Mouse (Mus musculus): ENCODE data around the gene Cnot9. TPM values are rescaled to one million over a fixed set of nuclear protein-coding genes. Genes with fewer than 3 reads are reported as not detected.

The Cnot9 gene
- polyA plus RNA-seq, 1 experiment from 2014 or later = 52.1 TPM

Other genes starting within 250 kb of the Cnot9 start
- gene Gpbar1, start 227.5 kb upstream of the Cnot9 start, polyA plus RNA-seq (2015; fragmentation: Nextera tagmentation; extraction: Ambion mirVana) = 2.6 and 2.7 TPM in 2 replicates
- gene Aamp, start 221.3 kb upstream of the Cnot9 start, polyA plus RNA-seq (2015; fragmentation: Nextera tagmentation; extraction: Ambion mirVana) = 246 and 256 TPM in 2 replicates
- 139 and 148 TPM in 2 replicates for gene Pnkd, start 221.1 kb upstream of the Cnot9 start, polyA plus RNA-seq (2015; fragmentation: Nextera tagmentation; extraction: Ambion mirVana)
- gene Tmbim1, start 200.4 kb upstream of the Cnot9 start, polyA plus RNA-seq (2015; fragmentation: Nextera tagmentation; extraction: Ambion mirVana) = 77.3 and 79.8 TPM in 2 replicates
- 0.24 and 0.50 TPM in 2 replicates for gene Catip, start 143.9 kb upstream of the Cnot9 start, polyA plus RNA-seq (2015; fragmentation: Nextera tagmentation; extraction: Ambion mirVana)
- gene Slc11a1, start 130.9 kb upstream of the Cnot9 start, polyA plus RNA-seq (2015; fragmentation: Nextera tagmentation; extraction: Ambion mirVana) = 8.0 and 8.9 TPM in 2 replicates
- gene Ctdsp1, start 114.5 kb upstream of the Cnot9 start, polyA plus RNA-seq (2015; fragmentation: Nextera tagmentation; extraction: Ambion mirVana) = 69.4 and 72.3 TPM in 2 replicates
- 207 and 244 TPM in 2 replicates for gene Vil1, start 96.7 kb upstream of the Cnot9 start, polyA plus RNA-seq (2015; fragmentation: Nextera tagmentation; extraction: Ambion mirVana)
- gene Plcd4, start 36.8 kb downstream of the Cnot9 start, polyA plus RNA-seq (2015; fragmentation: Nextera tagmentation; extraction: Ambion mirVana) = 0.10 and 0.29 TPM in 2 replicates
- 20.3 and 20.9 TPM in 2 replicates for gene Usp37, start 38.2 kb downstream of the Cnot9 start, polyA plus RNA-seq (2015; fragmentation: Nextera tagmentation; extraction: Ambion mirVana)
- 3.5 and 3.6 TPM in 2 replicates for gene Zfp142, start 82.2 kb downstream of the Cnot9 start, polyA plus RNA-seq (2015; fragmentation: Nextera tagmentation; extraction: Ambion mirVana)
- gene Bcs1l, start 82.2 kb downstream of the Cnot9 start, polyA plus RNA-seq (2015; fragmentation: Nextera tagmentation; extraction: Ambion mirVana) = 21.5 and 23.3 TPM in 2 replicates
- gene Rnf25, start 95.3 kb downstream of the Cnot9 start, polyA plus RNA-seq (2015; fragmentation: Nextera tagmentation; extraction: Ambion mirVana) = 26.3 and 28.2 TPM in 2 replicates
- 3.0 and 3.3 TPM in 2 replicates for gene Stk36, start 95.4 kb downstream of the Cnot9 start, polyA plus RNA-seq (2015; fragmentation: Nextera tagmentation; extraction: Ambion mirVana)
- gene Ttll4, start 155.7 kb downstream of the Cnot9 start, polyA plus RNA-seq (2015; fragmentation: Nextera tagmentation; extraction: Ambion mirVana) = 6.9 and 7.1 TPM in 2 replicates
- 7.6 and 8.0 TPM in 2 replicates for gene Cyp27a1, start 207.5 kb downstream of the Cnot9 start, polyA plus RNA-seq (2015; fragmentation: Nextera tagmentation; extraction: Ambion mirVana)
- 0.15 and 0.17 TPM in 2 replicates for gene Prkag3, start 243.2 kb downstream of the Cnot9 start, polyA plus RNA-seq (2015; fragmentation: Nextera tagmentation; extraction: Ambion mirVana)